Mouse (Mus musculus) lung, postnatal 0 days (tissue): ENCODE measurements at regions not wholly inside any gene's neighbourhood (a gene's known extent, or its start where the extent isn't known, plus 50 kb on each side); places are given as distances from the start of the nearest gene placed in this dataset.
A peak's percentile ranks its signal among the peaks of the same experiment; 100 is the strongest.

Experiments
- ATAC-seq: fragments of 200-750 bp; cut with Nextera tagmentation; 2 replicates; pipeline ENCODE4 v1.8.0; 2017; ENCODE audit warnings: moderate library complexity
- DNase-seq: peaks from one replicate; pipeline ENCODE4 v3.0.0-alpha.2; 2016; ENCODE audit warnings: low spot score
- H3K27ac ChIP-seq: fragments of 300-500 bp; sonication (generic); 2 replicates; pipeline ENCODE4 v1.5.1; 2014; ENCODE audit warnings: antibody characterized with exemption, mild to moderate bottlenecking, low read length, mixed read lengths
- H3K27me3 ChIP-seq: fragments of 300-500 bp; sonication (generic); replicated peaks from 2 replicates; pipeline ENCODE4 v1.6.1; 2014; ENCODE audit warnings: low read length, mixed read lengths; ENCODE audit not compliant: insufficient read depth
- H3K36me3 ChIP-seq: fragments of 300-500 bp; sonication (generic); 2 replicates; pipeline ENCODE4 v1.6.1; 2014; ENCODE audit warnings: low read length, mixed read lengths; ENCODE audit not compliant: insufficient read depth
- H3K4me1 ChIP-seq: fragments of 300-500 bp; sonication (generic); 2 replicates; pipeline ENCODE4 v1.6.1; 2014; ENCODE audit warnings: antibody characterized with exemption, low read depth, low read length, mixed read lengths; ENCODE audit not compliant: insufficient read depth
- H3K4me2 ChIP-seq: fragments of 300-500 bp; sonication (generic); replicated peaks from 2 replicates; pipeline ENCODE4 v1.6.1; 2014; ENCODE audit warnings: low read depth, mild to moderate bottlenecking, low read length, moderate library complexity, mixed read lengths
- H3K4me3 ChIP-seq: fragments of 300-500 bp; sonication (generic); 2 replicates; pipeline ENCODE4 v1.5.1; 2014; ENCODE audit warnings: low read depth, low read length
- H3K9ac ChIP-seq: fragments of 300-500 bp; sonication (generic); replicated peaks from 2 replicates; pipeline ENCODE4 v1.6.1; 2014; ENCODE audit warnings: low read depth, mild to moderate bottlenecking
- H3K9me3 ChIP-seq: fragments of 300-500 bp; sonication (generic); 2 replicates; pipeline ENCODE4 v1.6.1; 2016; ENCODE audit warnings: low read length, mixed read lengths
- CTCF ChIP-seq: IDR thresholded peaks from 2 replicates; pipeline ENCODE4 v1.5.1; 2016; ENCODE audit warnings: antibody characterized with exemption, mild to moderate bottlenecking
- EP300 ChIP-seq: IDR thresholded peaks from 2 replicates; pipeline ENCODE4 v1.6.1; 2016; ENCODE audit warnings: antibody characterized with exemption, mild to moderate bottlenecking, control low read depth
- WGBS: fragments of 180-500 bp; shearing (Covaris S2); extraction: QIAGEN DNeasy Blood & Tissue Kit; methylation state at CpG from one replicate; pipeline ENCODE4 v1.1.7; 2014; 5-methylcytosine and 5-hydroxymethylcytosine counted together

DNA sequence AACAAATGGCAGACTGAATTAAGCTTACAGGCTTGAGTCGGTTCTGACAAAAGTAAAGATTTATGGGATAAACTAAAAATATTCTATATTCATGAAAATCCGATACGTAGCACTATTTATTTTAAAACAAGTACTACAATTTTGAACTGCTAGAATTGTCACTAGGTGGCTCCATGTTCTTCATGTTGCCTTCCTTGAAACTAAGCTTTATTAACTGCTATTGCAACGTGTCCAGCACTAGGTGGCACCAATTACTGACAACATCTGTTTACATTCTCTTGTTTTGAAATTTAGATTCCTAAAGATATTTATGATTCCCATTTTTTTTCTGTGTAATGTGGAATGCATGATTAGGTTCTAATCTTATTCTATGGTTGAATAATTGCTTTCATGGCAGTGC, 60.1 kb downstream of the Fam47c start:
- Histone ChIP-seq H3K27ac (no peak overlapping the region), H3K4me3 (no peak overlapping the region), H3K36me3 (no peaks in the 10 kb centered on the region), H3K9ac (no peak overlapping the region), H3K4me1 (no peaks in the 10 kb centered on the region), H3K9me3 (no peaks in the 10 kb centered on the region), H3K27me3 (no peaks in the 10 kb centered on the region), H3K4me2 (no peak overlapping the region)
- no peak for ATAC-seq
- 0 out of 2 replicates have a peak, but pooled peaks have one; percentile 12 for TF ChIP-seq CTCF
- TF ChIP-seq EP300, result no peak
- WGBS, result 66% methylated on average over 4 of the region's 4 CpGs
- peak; percentile 5 for DNase-seq
